Mouse (Mus musculus) gastrocnemius, postnatal 25 days (tissue): Measurements from ENCODE around the gene Arnt. TPM values are rescaled to one million over a fixed set of nuclear protein-coding genes. Genes with fewer than 3 reads are reported as not detected.

ENCODE experiments used
- DNase-seq: peaks from one replicate; pipeline ENCODE4 v3.0.0; 2022
- total RNA-seq, 2 experiments: library from RNA; stranded (reverse); gene quantifications; 1 replicate in 1 of 2; 2 replicates in 1 of 2; pipeline ENCODE4 v1.2.3; 2021

Gene Arnt
- total RNA-seq, 2 experiments from 2014 or later: 33.8 to 39.3 TPM

GRCm38 (mm10) chr3:95456367-95456766 lies 22.2 kb downstream of the Arnt start:
- no peak for DNase-seq

GRCm38 (mm10) chr3:95457758-95458157 lies 23.6 kb downstream of the Arnt start:
- no peak for DNase-seq

GRCm38 (mm10) chr3:95459381-95459780 lies 25.2 kb downstream of the Arnt start:
- DNase-seq: no peak

GRCm38 (mm10) chr3:95463852-95464251 lies 29.7 kb downstream of the Arnt start:
- DNase-seq: no peak

GRCm38 (mm10) chr3:95478966-95479365 lies 44.8 kb downstream of the Arnt start:
- DNase-seq: no peak

GRCm38 (mm10) chr3:95486421-95486820 lies 52.2 kb downstream of the Arnt start:
- no peak for DNase-seq

- no peak for DNase-seq
These were observed 54.5 kb downstream of the Arnt start for GRCm38 (mm10) chr3:95488679-95489078.

- no peak for DNase-seq
These were observed 56.0 kb downstream of the Arnt start for GRCm38 (mm10) chr3:95490238-95490637.

- DNase-seq: peak; percentile 32
These were observed 60.2 kb downstream of the Arnt start for GRCm38 (mm10) chr3:95494342-95494741.

GRCm38 (mm10) chr3:95498229-95498628 lies 64.0 kb downstream of the Arnt start:
- no peak for DNase-seq

GRCm38 (mm10) chr3:95499024-95499423 lies 64.8 kb downstream of the Arnt start, which contains the start of gene Ctsk:
Gene Ctsk (plus strand): TSS chr3:95499256.
- no peak for DNase-seq

GRCm38 (mm10) chr3:95499496-95500140 lies 65.4 kb downstream of the Arnt start:
- DNase-seq: no peak

- DNase-seq: no peak
These were observed 68.1 kb downstream of the Arnt start for GRCm38 (mm10) chr3:95502312-95502711.

- DNase-seq: no peak
These were observed 75.2 kb downstream of the Arnt start for GRCm38 (mm10) chr3:95509348-95509747.

- DNase-seq: no peak
These were observed 77.5 kb downstream of the Arnt start for GRCm38 (mm10) chr3:95511611-95512180.

- no peak for DNase-seq
These were observed 82.4 kb downstream of the Arnt start for GRCm38 (mm10) chr3:95516614-95517041.

GRCm38 (mm10) chr3:95517493-95517898 lies 83.3 kb downstream of the Arnt start:
- DNase-seq: peak; percentile 42

GRCm38 (mm10) chr3:95518891-95519290 lies 84.7 kb downstream of the Arnt start:
- no peak for DNase-seq

- no peak for DNase-seq
These were observed 85.1 kb downstream of the Arnt start for GRCm38 (mm10) chr3:95519315-95519714.

GRCm38 (mm10) chr3:95520100-95520499 lies 85.9 kb downstream of the Arnt start:
- DNase-seq: no peak

GRCm38 (mm10) chr3:95521168-95521567 lies 87.0 kb downstream of the Arnt start:
- no peak for DNase-seq

GRCm38 (mm10) chr3:95523662-95524061 lies 89.5 kb downstream of the Arnt start:
- DNase-seq: no peak

GRCm38 (mm10) chr3:95524673-95525072 lies 90.5 kb downstream of the Arnt start:
- DNase-seq: no peak

GRCm38 (mm10) chr3:95526111-95526510 lies 91.9 kb downstream of the Arnt start:
- no peak for DNase-seq
